Mouse (Mus musculus) ES-E14 (cell line): Measurements from ENCODE around the gene Mttp. TPM values are rescaled to one million over a fixed set of nuclear protein-coding genes. Genes with fewer than 3 reads are reported as not detected.

Experiments used
- DNase-seq: peaks from one replicate; pipeline ENCODE4 v3.0.0-alpha.2; 2013; ENCODE audit warnings: low read depth, low spot score
- H3K27ac ChIP-seq: 2 replicates; pipeline ENCODE4 v1.5.1; 2012; ENCODE audit warnings: low read depth, mild to moderate bottlenecking, low read length, moderate library complexity, mixed read lengths; ENCODE audit not compliant: poor library complexity, insufficient read depth, severe bottlenecking
- H3K36me3 ChIP-seq: 2 replicates; pipeline ENCODE4 v1.6.1; 2012; ENCODE audit warnings: mild to moderate bottlenecking, low read length, moderate library complexity, mixed read lengths; ENCODE audit not compliant: control insufficient read depth, poor library complexity, insufficient read depth, severe bottlenecking
- H3K4me1 ChIP-seq, 2 experiments: fragments of 150-350 bp in 1 of 2; sonication (generic) in 1 of 2; 2 replicates each; pipeline ENCODE4 v1.6.1; 2012; ENCODE audit warnings: low read length in 2 of 2, mild to moderate bottlenecking in 1 of 2, mixed read lengths in 1 of 2; ENCODE audit not compliant: control insufficient read depth in 2 of 2, insufficient read depth in 2 of 2, poor library complexity in 1 of 2
- H3K4me3 ChIP-seq, 2 experiments: fragments of 150-350 bp in 1 of 2; sonication (generic) in 1 of 2; 2 replicates each; pipeline ENCODE4 v1.5.1; 2012; ENCODE audit warnings: low read length in 2 of 2, low read depth in 1 of 2, mild to moderate bottlenecking in 1 of 2, mixed read lengths in 1 of 2; ENCODE audit not compliant: insufficient read depth in 1 of 2, poor library complexity in 1 of 2, severe bottlenecking in 1 of 2
- H3K9ac ChIP-seq: 2 replicates; pipeline ENCODE4 v1.6.1; 2012; ENCODE audit warnings: low read depth, mild to moderate bottlenecking, low read length, mixed read lengths; ENCODE audit not compliant: poor library complexity, insufficient read depth, severe bottlenecking
- H3K9me3 ChIP-seq: fragments of 150-350 bp; sonication (generic); 2 replicates; pipeline ENCODE4 v1.6.1; 2012; ENCODE audit warnings: low read depth, mild to moderate bottlenecking, low read length; ENCODE audit not compliant: control insufficient read depth, insufficient read depth
- CHD2 ChIP-seq: IDR thresholded peaks from 2 replicates; pipeline ENCODE4 v1.6.1; 2014; ENCODE audit warnings: mild to moderate bottlenecking, low read depth, low read length, inconsistent platforms
- HCFC1 ChIP-seq: IDR thresholded peaks from 2 replicates; pipeline ENCODE4 v1.6.1; 2012; ENCODE audit warnings: low read length, inconsistent platforms, borderline replicate concordance; ENCODE audit not compliant: insufficient read depth
- MAFK ChIP-seq: IDR thresholded peaks from 2 replicates; pipeline ENCODE4 v1.6.1; 2014; ENCODE audit warnings: mild to moderate bottlenecking, low read depth, low read length, inconsistent platforms; ENCODE audit not compliant: insufficient read depth
- ZC3H11A ChIP-seq: IDR thresholded peaks from 2 replicates; pipeline ENCODE4 v1.6.1; 2012; ENCODE audit warnings: low read depth, mild to moderate bottlenecking, inconsistent platforms, low read length, borderline replicate concordance
- ZNF384 ChIP-seq: IDR thresholded peaks from 2 replicates; pipeline ENCODE4 v1.6.1; 2012; ENCODE audit warnings: low read depth, low read length, inconsistent platforms
- in situ Hi-C, 2 experiments: fragments of 600-800 bp; cut with MboI; formaldehyde crosslinking; loops; one replicate each; pipeline ENCODE4 v1.15.1; 2025; ENCODE audit warnings: low sequenced_read_pairs in 2 of 2, inconsistent platforms in 1 of 2; ENCODE audit not compliant: unreplicated experiment in 2 of 2
- total RNA-seq: library from RNA; depleted of rRNA; stranded (reverse); fragments of 300-350 nt; gene quantifications from 2 replicates; pipeline ENCODE4 v1.2.3, GENCODE M21; 2012

The Mttp gene
- total RNA-seq, 1 experiment = 10.8 TPM

DNA sequence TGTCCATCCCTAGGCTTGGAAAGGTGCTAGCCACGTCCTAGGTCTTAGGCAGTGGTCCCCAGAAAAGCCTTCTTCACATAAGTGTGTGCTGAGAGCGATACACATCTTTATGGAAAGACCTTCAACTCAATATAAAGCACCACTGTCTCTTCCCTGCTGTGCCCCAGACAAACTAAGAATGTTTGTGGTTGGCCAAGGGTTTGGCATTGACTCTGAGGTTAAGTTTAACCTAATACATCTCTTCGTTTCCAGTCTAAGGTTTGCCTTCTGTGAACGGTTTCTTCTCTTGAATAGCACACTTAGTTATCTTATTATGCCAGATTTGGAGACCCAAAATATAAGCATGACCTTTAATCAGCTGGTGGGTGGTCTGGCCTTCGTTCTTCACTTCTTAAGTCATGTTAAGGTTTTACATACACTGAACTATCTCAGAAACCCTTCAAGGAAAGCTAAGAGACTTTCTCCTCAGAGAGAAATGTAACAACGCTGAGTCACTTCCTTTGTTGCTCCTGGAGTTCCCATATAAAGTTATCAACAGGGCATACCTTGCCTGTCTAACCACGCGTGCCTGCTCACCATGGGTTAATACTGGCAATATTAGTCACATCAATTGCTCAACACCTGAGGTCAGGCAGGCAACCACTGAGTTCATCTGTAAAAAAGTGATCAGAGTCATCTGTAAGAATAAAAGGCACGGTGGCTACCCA is 83.4 kb downstream of the Mttp start:
- no peak for DNase-seq
- no peaks in the 10 kb centered on the region for H3K36me3 ChIP-seq
- in situ Hi-C loops = no loop called here
- H3K9ac ChIP-seq = no peak overlapping the region
- H3K9me3 ChIP-seq = no peaks in the 10 kb centered on the region
- H3K4me1 ChIP-seq = no peaks in the 10 kb centered on the region; a peak in 1 of 4 replicates
- TF ChIP-seq ZNF384 (no peak), HCFC1 (no peak), ZC3H11A (no peak), CHD2 (no peak), MAFK (no peak)
- H3K4me3 ChIP-seq = no peak overlapping the region
- H3K27ac ChIP-seq = no peak overlapping the region

DNA sequence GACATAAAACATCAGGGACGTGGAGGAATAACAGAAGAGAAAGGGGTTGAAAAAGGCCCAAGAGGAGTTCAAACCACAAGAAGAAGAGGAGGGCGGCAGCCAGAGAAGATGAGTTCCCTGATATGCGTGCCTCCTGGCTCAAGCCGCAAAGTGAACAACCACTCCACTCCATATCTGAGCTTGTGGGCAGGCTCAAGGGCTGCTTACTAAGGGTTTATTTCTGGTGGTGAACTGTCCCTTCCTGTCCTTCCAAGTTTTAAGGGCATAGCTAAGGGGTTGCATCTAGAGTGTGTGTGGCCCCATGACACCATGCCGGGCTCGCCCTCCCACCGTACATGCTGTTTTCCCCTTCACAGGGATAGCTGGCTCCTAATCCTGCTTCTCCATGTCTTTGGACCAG is 84.3 kb downstream of the Mttp start:
- no peak overlapping the region for H3K9ac ChIP-seq
- no peaks in the 10 kb centered on the region for H3K9me3 ChIP-seq
- in situ Hi-C loops = no loop called here
- no peak for TF ChIP-seq HCFC1
- TF ChIP-seq ZC3H11A = no peak
- no peak for TF ChIP-seq MAFK
- TF ChIP-seq CHD2 = no peak
- TF ChIP-seq ZNF384 = no peak
- H3K4me1 ChIP-seq = no peaks in the 10 kb centered on the region; a peak in 1 of 4 replicates
- H3K27ac ChIP-seq = no peak overlapping the region
- no peaks in the 10 kb centered on the region for H3K36me3 ChIP-seq
- no peak for DNase-seq
- no peak overlapping the region for H3K4me3 ChIP-seq

DNA sequence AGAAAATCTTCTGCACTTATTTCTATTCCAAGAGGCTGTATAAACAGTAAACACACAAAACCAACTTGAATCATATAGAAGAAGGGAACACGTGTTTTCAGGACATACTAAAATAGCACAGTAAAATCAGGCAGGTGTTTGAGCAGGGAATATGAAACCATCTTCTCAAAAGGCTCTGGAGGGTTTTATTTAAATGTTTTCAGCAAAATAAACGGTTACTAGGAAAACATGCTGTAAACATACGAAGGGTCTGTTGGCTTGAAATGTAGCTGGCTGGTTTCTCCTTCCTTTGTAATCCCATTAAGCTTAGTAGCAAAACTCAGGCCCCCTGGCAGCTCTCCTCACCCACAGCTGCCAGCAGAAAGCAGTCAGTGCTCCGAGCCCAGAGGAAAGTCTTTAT is 86.5 kb downstream of the Mttp start:
- no peaks in the 10 kb centered on the region for H3K9me3 ChIP-seq
- H3K36me3 ChIP-seq = no peaks in the 10 kb centered on the region
- no peak overlapping the region for H3K9ac ChIP-seq
- DNase-seq = no peak
- in situ Hi-C loops = no loop called here
- H3K27ac ChIP-seq = no peak overlapping the region
- TF ChIP-seq ZC3H11A (no peak), ZNF384 (no peak), CHD2 (no peak), MAFK (no peak)
- H3K4me3 ChIP-seq = no peak overlapping the region
- H3K4me1 ChIP-seq = no peaks in the 10 kb centered on the region

DNA sequence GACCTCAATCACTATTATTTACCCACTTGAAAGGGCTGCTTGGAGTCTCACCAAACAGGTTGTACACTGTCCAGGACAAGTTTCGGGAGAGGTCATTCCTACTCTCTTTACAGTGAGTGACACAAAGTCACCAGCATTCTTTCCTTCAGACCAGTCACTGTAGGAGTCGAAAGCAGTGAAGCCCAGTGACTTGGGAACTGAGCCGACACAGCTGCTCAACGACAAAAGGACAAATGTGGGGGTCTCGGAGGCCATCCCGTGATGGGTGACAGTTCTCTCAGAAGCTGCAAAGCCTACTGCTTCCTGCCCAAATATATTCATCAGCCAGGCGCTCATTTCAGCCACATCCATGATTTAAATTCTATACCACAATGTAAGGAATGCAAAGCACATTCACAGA is 87.8 kb downstream of the Mttp start:
- Histone ChIP-seq H3K36me3 (no peaks in the 10 kb centered on the region), H3K4me1 (no peaks in the 10 kb centered on the region), H3K9ac (no peak overlapping the region), H3K4me3 (no peak overlapping the region), H3K27ac (no peak overlapping the region), H3K9me3 (no peaks in the 10 kb centered on the region)
- in situ Hi-C loops = no loop called here
- no peak for TF ChIP-seq ZC3H11A
- TF ChIP-seq CHD2 = no peak
- no peak for TF ChIP-seq ZNF384
- TF ChIP-seq MAFK = no peak
- TF ChIP-seq HCFC1 = no peak
- DNase-seq = no peak

DNA sequence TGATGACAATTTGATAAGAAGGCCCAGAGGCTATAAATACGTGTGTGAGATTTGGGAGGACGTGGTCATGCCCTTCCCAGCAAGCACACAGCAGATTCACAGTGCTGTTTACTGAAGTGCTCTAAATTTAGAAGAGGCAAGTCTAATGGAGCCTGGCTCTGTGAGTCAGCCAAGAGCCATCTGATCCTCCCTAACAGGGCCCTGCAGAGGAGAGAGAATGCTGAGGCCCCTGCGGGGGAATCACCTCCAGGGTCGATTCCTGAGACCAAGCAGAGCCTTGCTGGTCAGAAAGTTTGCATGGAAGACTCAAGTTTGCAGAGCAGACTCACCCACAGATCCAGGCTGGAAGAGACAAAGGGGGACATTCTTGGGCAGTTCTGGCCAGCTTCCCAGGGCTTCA is 90.8 kb downstream of the Mttp start:
- no peak overlapping the region for H3K27ac ChIP-seq
- no peak for DNase-seq
- in situ Hi-C loops = no loop called here
- no peaks in the 10 kb centered on the region for H3K9me3 ChIP-seq
- no peak for TF ChIP-seq ZNF384
- TF ChIP-seq ZC3H11A = no peak
- TF ChIP-seq MAFK = no peak
- TF ChIP-seq CHD2 = no peak
- no peak for TF ChIP-seq HCFC1
- H3K4me3 ChIP-seq = no peak overlapping the region
- H3K36me3 ChIP-seq = no peaks in the 10 kb centered on the region
- no peak overlapping the region for H3K9ac ChIP-seq
- H3K4me1 ChIP-seq = no peaks in the 10 kb centered on the region
